Mouse (Mus musculus) megakaryocyte, adult 5-6 weeks (primary cell): ENCODE measurements around the gene Naif1. TPM values are rescaled to one million over a fixed set of nuclear protein-coding genes. Genes with fewer than 3 reads are reported as not detected.
A peak's percentile ranks its signal among the peaks of the same experiment; 100 is the strongest.

ENCODE experiments used
- ATAC-seq: 2 replicates; pipeline ENCODE4 v1.8.0; 2016; ENCODE audit warnings: mild to moderate bottlenecking, inconsistent platforms; ENCODE audit not compliant: poor library complexity, severe bottlenecking
- total RNA-seq, 2 experiments: library from RNA; stranded (forward) in 1 of 2; stranded (reverse) in 1 of 2; fragments of 153-499, 151-499 nt in 1 of 2; fragments of 221-1000, 200-1000 nt in 1 of 2; gene quantifications; 2 replicates each; pipeline versions ENCODE4 v1.2.3 to v1.2.4; 2015 to 2017

The Naif1 gene
- total RNA-seq (2015): 2.9 and 3.5 TPM in 2 replicates
- total RNA-seq (2017): 3.2 and 3.9 TPM in 2 replicates

DNA sequence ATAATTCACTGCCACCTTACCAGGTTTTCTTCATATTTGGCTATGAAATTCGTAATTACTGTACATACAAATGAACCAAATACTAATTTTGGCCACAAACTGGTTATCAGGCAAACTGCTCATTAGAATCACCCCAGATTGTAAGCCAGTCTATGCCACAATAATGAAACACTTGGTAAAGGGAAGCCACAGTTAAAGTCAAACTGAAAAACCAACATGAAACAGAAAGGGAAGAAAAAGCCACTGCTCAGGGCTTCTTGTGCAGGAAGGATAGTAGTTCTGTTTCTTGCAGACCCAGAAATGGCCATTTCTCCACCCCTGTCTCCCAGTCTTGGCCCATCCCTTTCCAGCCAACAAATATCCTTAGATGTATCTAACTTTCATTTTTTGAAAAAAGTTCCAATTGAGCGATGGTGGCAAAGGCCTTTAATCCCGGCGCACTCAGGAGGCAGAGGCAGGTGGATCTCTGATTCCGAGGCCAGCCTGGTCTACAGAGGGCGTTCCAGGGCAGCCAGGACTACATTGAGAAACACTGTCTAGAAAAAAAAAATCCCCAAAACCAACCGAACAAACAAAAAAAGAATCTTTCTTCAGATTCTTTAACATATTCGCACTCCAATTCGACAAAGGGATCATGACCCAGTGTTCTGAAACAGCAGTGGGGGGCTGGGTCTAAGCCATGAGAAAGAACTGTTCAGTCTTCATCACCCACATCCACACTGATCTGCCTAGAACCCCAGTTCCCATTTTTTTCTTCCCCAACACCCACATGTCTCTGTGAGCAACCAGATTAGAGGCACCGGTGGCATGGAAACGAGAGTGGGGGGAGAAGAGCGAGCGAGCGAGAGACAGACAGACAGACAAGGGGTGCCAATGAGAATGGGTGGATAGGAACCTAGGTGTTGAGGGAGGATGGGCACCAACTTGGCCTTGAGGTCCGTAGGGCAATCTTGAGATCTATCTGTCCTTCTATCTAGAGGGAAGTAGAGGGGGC lies at the start of gene Naif1:
Naif1 (plus strand) TSS at position 697 of the 994 bp plus-strand sequence.
- no peak for ATAC-seq

- peak; percentile 99 for ATAC-seq
These were observed 45.6 kb upstream of the Naif1 start for GRCm38 (mm10) chr2:32404663-32405062.

GRCm38 (mm10) chr2:32407144-32407824 lies 43.0 kb upstream of the Naif1 start:
- no peak for ATAC-seq

GRCm38 (mm10) chr2:32408429-32409424 lies 41.5 kb upstream of the Naif1 start:
- ATAC-seq: no peak

DNA sequence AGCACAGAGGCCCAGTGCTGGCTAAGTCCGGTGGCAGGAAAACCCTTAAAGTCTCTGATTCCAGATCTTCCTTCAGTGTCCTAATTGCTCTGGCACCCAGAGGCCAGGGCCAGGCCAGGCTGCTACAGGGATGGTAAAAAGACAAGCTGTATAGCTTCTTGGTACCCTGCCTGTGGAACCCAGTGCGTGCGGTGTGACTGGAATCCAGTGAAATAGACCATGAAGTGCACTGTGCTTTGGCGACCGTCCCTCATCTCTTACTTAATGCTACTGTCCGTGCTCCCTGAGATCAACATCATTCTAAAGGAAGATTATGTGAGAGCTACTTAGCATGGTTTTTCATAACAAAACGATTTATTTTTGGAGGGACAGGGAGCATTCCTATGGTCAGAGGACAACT lies 38.9 kb upstream of the Naif1 start:
- no peak for ATAC-seq

GRCm38 (mm10) chr2:32412742-32413531 lies 37.3 kb upstream of the Naif1 start:
- no peak for ATAC-seq

DNA sequence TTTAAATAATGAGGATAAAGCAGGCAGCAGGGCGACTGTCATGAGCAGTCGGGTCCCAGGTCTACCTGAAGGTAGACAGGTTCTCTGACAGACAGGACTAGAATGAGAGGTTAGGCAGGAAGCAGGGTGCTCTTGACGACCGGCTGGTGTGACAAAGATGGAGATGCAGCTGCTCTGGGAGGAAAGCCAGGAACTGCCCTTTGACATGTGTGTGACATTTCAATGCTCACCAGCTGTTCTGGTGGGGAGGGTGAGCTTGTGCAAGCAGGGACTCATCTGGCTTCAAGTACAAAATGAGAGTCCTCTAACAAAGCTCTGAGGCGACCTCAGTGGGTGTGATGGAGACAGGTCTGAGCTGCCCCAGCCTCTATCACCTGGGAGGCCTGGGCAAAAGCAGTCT lies 36.3 kb upstream of the Naif1 start:
- no peak for ATAC-seq

DNA sequence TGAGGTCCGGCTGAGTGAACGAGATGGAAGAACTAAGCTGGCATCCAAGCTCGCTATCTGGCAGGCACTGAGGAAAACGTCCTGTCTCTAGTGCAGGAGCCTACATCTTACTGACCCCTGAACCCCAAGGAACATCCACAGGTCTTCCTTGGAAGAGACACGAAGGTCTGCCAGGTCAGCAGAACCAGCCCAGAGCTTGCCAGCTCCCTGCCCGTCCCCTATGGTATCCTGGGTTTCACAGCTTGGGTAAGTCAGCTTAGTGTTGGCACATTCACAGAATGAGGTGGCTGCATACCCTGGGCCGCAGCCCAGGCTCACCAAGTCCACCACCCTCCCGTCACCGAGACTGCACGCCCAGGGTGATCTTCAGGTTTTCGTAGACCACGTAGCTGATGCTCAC lies 34.5 kb upstream of the Naif1 start:
- no peak for ATAC-seq

- no peak for ATAC-seq
These were observed 33.7 kb upstream of the Naif1 start for GRCm38 (mm10) chr2:32416556-32416955.

DNA sequence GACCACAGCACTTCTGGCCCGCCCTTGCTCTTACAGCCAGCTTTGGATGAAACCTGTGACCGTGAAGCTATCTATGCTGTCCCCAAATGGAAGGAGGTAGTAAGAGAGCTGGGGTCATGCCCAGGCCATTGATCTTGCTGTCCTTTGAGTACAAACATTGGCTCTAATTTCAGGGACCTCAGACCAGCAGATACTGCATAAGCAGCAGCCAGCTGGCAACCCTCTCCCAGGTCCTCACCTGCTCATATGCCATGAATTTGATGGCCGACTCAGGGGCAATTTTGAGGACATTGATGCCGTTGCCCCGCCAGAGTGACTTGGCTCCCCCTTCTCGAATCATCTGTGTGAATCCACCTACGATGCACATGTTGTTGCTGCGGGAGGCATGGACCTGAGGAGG lies 32.8 kb upstream of the Naif1 start:
- no peak for ATAC-seq

GRCm38 (mm10) chr2:32418430-32419151 lies 31.7 kb upstream of the Naif1 start:
- ATAC-seq: no peak

DNA sequence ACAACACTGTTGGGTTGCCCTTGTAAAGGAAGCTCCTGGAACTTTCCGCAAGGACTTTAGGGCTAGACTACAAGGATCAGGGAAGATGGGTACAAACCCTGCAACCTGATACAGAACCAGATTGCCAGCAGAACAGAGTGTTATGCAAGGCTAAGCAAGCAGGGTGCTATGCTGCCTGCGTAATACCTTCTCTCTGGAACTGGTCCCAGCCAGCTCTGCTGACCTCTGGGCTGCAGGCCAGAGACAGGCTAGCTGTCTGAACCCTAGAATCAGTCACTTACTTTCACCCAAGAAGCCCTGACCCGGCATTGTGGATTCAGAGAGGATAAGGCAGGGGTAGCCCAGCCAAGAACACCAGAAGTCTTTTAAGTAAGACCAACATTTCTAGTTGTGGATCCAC lies 30.9 kb upstream of the Naif1 start:
- ATAC-seq: no peak

GRCm38 (mm10) chr2:32420066-32420608 lies 30.1 kb upstream of the Naif1 start:
- ATAC-seq: no peak

GRCm38 (mm10) chr2:32420647-32421046 lies 29.6 kb upstream of the Naif1 start:
- ATAC-seq: no peak

GRCm38 (mm10) chr2:32421851-32422251 lies 28.4 kb upstream of the Naif1 start:
- ATAC-seq: no peak

DNA sequence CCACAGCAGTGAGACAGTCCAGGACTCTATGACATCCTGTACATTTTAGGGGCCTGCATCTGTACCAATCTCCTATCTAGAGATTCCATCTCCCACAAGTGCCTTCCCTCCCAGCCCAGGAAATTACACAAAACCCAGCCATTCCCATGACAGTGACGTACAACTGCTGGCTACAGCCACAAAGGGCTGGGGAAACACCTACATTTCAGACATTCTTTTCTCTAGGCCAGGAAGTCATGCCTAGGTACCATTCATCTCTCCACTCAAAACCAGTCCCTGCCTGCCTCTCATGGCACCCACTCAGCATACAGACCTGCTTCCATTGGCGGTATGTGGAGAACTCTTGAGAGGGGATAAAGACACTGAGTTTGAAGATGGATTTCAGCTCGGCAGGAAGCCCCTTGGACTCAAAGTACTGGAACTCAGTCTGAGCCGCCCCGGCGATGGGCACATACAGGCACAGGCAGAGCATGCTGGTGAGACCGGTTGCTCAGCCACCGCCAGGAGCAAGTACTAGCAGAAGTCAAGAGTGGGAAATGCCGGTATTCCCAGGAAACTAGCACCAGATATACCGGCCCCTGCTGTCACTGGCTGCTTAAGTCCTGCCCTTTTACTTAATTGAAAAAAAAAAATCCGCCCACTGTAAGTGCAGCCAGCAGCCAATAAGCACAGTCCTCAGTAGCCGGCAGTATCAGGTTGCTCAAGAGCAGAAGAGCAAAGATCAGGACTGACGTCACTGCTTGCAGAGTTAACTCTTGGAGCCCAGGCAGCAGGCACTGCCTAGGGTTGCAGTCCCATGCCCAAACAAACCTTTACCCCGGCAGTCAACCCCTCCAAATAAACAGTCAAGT lies 26.6 kb upstream of the Naif1 start:
- peak; percentile 85 for ATAC-seq

DNA sequence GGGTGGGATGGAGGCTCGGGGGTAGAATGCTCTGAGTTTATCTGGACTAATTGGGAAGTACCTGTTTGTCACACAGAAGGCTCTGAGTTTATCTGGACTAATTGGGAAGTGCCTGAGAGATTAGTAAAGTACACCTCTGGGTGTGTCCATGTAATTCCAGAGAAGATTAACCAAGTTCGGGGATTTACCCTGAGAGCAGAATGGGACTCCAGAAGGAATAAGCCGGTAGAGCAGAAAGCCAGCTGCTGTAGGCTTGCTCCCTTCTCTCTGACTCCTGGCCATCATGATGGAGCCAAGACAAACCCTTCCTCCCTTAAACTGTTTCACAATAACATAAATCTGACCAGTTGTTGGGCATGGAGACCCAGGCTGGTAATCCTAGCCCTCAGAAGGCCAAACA lies 25.5 kb upstream of the Naif1 start:
- ATAC-seq: no peak

DNA sequence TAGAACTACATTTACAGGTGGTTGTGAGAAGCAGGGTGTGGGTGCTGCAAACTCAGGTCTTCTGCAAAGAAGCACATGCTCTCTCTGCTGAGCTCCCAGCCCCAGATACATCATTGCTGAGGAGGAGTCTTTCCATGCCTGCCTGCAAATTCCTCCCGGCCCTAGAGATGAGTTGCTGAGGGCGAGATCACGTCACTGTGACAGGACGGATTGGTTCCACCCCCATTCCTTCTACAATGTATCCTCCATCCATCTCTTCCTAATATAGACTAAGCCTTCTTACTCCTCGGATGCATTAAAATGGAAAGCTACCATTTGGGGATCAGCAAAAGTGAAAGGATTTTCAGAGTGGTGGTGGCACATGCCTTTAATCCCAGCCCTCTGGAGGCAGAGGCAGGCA lies 24.7 kb upstream of the Naif1 start:
- ATAC-seq: no peak
